Mouse (Mus musculus) left cerebral cortex, postnatal 4 days (tissue): Measurements from ENCODE around the gene Creb3l1. TPM values are rescaled to one million over a fixed set of nuclear protein-coding genes. Genes with fewer than 3 reads are reported as not detected.
A peak's percentile ranks its signal among the peaks of the same experiment; 100 is the strongest.

ENCODE experiments used
- DNase-seq: peaks from one replicate; pipeline ENCODE4 v3.0.0-alpha.2; 2022
- intact Hi-C: fragments of 180-260 bp; cut with DNase I; formaldehyde crosslinking; loops from one replicate; pipeline ENCODE4 v1.15.1; 2025
- microRNA-seq: library from miRNA; unstranded; fragments of <30 nt; microRNA quantifications from one replicate; pipeline ENCODE4 v1.2.0, GENCODE M21; 2022
- total RNA-seq, 2 experiments: library from RNA; stranded (reverse); gene quantifications; 2 replicates each; pipeline ENCODE4 v1.2.3; 2021

Creb3l1 gene
- total RNA-seq, 2 experiments from 2014 or later = 10.3 to 12.4 TPM

- peak; percentile 85 for DNase-seq
- intact Hi-C loops = no loop called here
These were observed 74.7 kb downstream of the Creb3l1 start for GRCm38 (mm10) chr2:91949411-91950274.

- no peak for DNase-seq
- intact Hi-C loops = no loop called here
These were observed 75.5 kb downstream of the Creb3l1 start for GRCm38 (mm10) chr2:91948792-91949241.

GRCm38 (mm10) chr2:91948151-91948509 is 76.2 kb downstream of the Creb3l1 start:
- intact Hi-C loops = no loop called here
- no peak for DNase-seq

GRCm38 (mm10) chr2:91947397-91948150 is 76.7 kb downstream of the Creb3l1 start:
- DNase-seq = peak; percentile 74
- intact Hi-C loops = no loop called here

GRCm38 (mm10) chr2:91946836-91947235 is 77.5 kb downstream of the Creb3l1 start:
- DNase-seq = peak; percentile 77
- intact Hi-C loops = no loop called here

DNA sequence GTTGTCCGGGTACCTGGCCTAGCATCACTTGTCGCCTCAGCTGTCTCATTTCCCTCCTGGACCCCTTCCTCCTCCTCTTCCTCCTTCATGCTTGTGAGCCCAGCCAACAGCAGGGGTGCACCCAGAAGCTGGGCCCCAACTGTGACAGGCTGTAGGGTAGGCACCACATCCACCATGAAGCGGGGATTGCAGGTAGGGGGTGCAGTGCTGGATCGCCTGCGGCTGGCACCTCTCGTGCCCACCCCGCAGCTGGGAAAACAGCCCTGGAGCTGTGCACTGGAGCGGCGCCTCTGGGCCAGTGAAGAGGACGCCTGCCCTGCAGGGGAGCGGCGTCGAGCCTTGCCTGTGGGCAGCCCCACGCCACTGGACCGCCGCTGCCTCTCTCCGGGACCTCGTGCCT is 78.8 kb downstream of the Creb3l1 start, which contains the start of gene Gm9821:
Gene Gm9821 (plus strand): TSS at position 221 of the 400 bp plus-strand sequence.
- intact Hi-C loops = no loop called here
- DNase-seq = no peak

DNA sequence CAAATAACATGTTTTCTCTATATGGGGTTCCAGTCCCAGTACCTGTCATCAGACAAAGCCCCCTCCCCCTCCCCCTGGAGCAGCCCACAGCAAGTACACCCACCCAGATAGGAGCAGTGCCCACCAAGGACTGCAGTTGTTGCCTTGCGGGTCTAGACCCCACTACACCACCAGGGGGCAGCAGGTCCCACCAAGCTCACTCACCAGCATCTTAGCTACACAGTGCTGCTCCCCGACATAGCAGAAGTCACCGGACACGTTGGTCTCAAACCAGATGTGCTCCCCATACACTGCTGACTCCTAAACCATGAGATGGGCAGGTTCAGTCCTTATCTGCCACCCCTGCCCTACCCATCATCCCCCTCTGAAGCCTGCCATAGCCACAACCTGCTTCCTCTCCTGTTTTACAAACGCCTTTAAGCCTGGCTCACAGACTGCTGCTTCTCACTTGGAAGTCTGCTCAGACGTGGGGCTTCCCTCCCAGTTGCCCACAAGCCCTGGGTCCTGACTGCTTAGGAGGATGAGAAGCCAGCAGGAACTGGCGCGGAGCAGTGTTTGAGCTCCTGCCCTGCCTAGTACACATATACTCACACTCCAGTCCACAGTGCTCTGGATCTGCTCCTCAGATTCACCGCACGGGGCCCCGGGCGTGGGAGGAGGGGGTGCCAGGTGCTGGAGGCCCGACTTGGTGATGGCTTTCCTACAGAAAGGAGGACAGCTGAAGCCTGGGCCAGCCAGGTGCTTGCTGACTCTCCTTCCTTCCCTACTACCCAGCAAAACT is 79.9 kb downstream of the Creb3l1 start:
- peak; percentile 87 for DNase-seq
- intact Hi-C loops = no loop called here

DNA sequence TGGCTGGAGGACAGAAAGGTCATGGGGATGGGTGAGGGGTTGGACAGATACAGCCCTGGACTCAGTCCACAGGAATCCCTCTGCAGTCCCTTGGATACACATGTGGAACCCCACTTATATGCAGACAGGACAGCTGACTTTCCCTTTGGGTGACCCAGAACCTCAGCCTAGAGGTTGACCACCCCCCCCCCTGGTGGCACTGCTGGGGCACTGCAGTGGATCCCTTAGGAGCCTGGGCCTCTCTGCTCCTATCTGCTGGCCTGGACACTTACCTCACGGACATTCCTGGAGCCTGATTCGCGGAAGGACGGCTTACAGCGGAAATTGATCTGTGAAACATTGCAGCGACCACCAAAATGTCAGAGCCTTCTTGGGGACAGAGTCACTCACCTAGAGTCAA is 81.9 kb downstream of the Creb3l1 start:
- intact Hi-C loops = no loop called here
- no peak for DNase-seq

- DNase-seq = no peak
- intact Hi-C loops = no loop called here
These were observed 84.9 kb downstream of the Creb3l1 start for GRCm38 (mm10) chr2:91939303-91939935.

DNA sequence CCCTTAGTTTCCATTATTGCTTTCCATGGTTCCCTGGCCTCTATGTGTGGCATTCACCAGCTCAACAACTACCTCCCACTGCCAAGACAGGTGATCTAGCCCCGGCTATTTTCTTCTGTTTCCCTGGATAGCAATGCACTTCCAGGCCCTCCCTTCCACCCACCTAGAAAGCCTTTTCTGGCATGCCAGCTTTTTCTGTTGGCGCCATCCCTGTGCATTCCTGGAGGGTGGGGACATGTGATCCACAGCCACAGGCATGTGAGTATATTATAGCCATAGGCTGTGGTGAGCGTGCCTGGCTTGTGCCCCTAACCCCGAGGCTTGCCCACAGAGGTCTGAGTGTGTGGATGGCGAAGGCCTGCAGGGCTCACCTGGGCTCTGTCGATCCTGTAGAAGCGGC is 88.1 kb downstream of the Creb3l1 start:
- intact Hi-C loops = no loop called here
- DNase-seq = no peak

GRCm38 (mm10) chr2:91934826-91935525 is 89.3 kb downstream of the Creb3l1 start:
- no peak for DNase-seq

GRCm38 (mm10) chr2:91934016-91934415 is 90.3 kb downstream of the Creb3l1 start:
- intact Hi-C loops = no loop called here
- DNase-seq = no peak

More at GRCm38 (mm10) chr2:91934826-91935525, 89.3 kb downstream of the Creb3l1 start:
- intact Hi-C loops = no loop called here

DNA sequence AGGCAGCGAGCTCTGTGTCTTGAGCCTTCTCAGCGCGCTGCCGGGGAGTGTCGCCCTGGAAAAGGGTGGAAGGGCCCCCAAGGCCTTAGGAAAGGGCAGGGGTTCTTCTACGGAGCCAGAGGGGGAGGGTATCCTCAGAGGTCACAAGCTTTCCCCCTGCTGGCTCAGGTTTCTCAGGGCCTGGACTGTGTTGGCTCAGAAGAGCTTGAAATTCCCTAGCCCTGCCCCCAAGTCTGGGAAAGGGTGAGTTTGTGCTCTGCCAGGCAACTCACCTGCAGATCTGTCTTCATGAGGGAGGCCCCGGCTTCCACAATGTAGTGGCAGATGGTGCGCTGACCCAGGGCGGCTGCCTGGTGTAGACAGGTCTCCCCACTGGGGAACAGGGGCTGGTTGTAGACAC is 90.8 kb downstream of the Creb3l1 start:
- no peak for DNase-seq
- intact Hi-C loops = no loop called here

- DNase-seq = no peak
These were observed 91.5 kb downstream of the Creb3l1 start for GRCm38 (mm10) chr2:91932737-91933350.

More at GRCm38 (mm10) chr2:91932737-91933350, 91.5 kb downstream of the Creb3l1 start:
- intact Hi-C loops = no loop called here

Small RNA genes within 50 kb of the gene (microRNA-seq; reads per million reads assigned to microRNA genes)
- not detected for gene Mir6999

Other genes starting within 250 kb of the Creb3l1 start
- gene Chrm4, start 97.3 kb downstream of the Creb3l1 start, total RNA-seq = 10 to 100 TPM; 10.8 to 12.2 TPM
- 10 to 100 TPM; 40.6 to 45.4 TPM for gene Mdk, start 92.2 kb downstream of the Creb3l1 start, total RNA-seq
- gene Gm9821, start 78.8 kb downstream of the Creb3l1 start, total RNA-seq = not detected
- gene Dgkz, start 48.6 kb downstream of the Creb3l1 start, total RNA-seq = 100 to 1,000 TPM; 134 to 158 TPM
- gene Phf21a, start 68.6 kb upstream of the Creb3l1 start, total RNA-seq = 100 to 1,000 TPM in 1 of 2 experiments, 10 to 100 TPM in 1; 95.7 to 102 TPM